Mouse (Mus musculus): ENCODE measurements around the gene Lima1.

GRCm38 (mm10) chr15:99863786-99864185 lies 11.5 kb downstream of the Lima1 start:
- TF ChIP-seq CTCF (IDR thresholded peaks at IDR 0.05; ENCODE audit: borderline replicate concordance, insufficient read depth, low read depth, low read length) (no peak), POLR2A (IDR thresholded peaks at IDR 0.05; ENCODE audit: borderline replicate concordance, insufficient read depth, low read length) (no peak)
